Mouse (Mus musculus): ENCODE results near the gene Vdac2. TPM values are rescaled to one million over a fixed set of nuclear protein-coding genes. Genes with fewer than 3 reads are reported as not detected.

The Vdac2 gene
- total and polyA plus RNA-seq, 3 experiments: 228 to 506 (median 441) TPM

- H3K4me1 ChIP-seq (ENCODE audit: control insufficient read depth, insufficient read depth, low read length): no peaks in the 10 kb centered on the region
- no peaks in the 10 kb centered on the region for H3K79me2 ChIP-seq (replicated peaks; ENCODE audit: control insufficient read depth, insufficient read depth, low read length)
- intact Hi-C loops (cut with DNase I): no loop called here
- no peaks in the 10 kb centered on the region for H3K36me3 ChIP-seq (ENCODE audit: control insufficient read depth, insufficient read depth, low read length)
- H3K27me3 ChIP-seq (ENCODE audit: control insufficient read depth, insufficient read depth, low read length): no peaks in the 10 kb centered on the region
- TF ChIP-seq CTCF (IDR thresholded peaks at IDR 0.05) (no peak), EP300 (IDR thresholded peaks at IDR 0.05; ENCODE audit: insufficient read depth, low read depth, low read length) (no peak), POLR2A (IDR thresholded peaks at IDR 0.05; ENCODE audit: insufficient read depth, low read depth, low read length) (no peak)
- H3K27ac ChIP-seq: no peak overlapping the region
- no peak for DNase-seq
- no peak overlapping the region for H3K4me3 ChIP-seq
- H3K9ac ChIP-seq (ENCODE audit: low read depth, low read length): no peak overlapping the region
- WGBS: 85% methylated on average over 4 of the region's 4 CpGs
These were observed 33.3 kb upstream of the Vdac2 start for GRCm38 (mm10) chr14:21791722-21792121.

GRCm38 (mm10) chr14:21792250-21792649 is 32.8 kb upstream of the Vdac2 start:
- H3K4me1 ChIP-seq (ENCODE audit: control insufficient read depth, insufficient read depth, low read length): no peaks in the 10 kb centered on the region
- no peak overlapping the region for H3K4me3 ChIP-seq
- 90% methylated on average over 6 of the region's 6 CpGs for WGBS
- H3K27me3 ChIP-seq (ENCODE audit: control insufficient read depth, insufficient read depth, low read length): no peaks in the 10 kb centered on the region
- H3K36me3 ChIP-seq (ENCODE audit: control insufficient read depth, insufficient read depth, low read length): no peaks in the 10 kb centered on the region
- H3K79me2 ChIP-seq (replicated peaks; ENCODE audit: control insufficient read depth, insufficient read depth, low read length): no peaks in the 10 kb centered on the region
- no peak for TF ChIP-seq POLR2A (IDR thresholded peaks at IDR 0.05; ENCODE audit: insufficient read depth, low read depth, low read length)
- no peak for TF ChIP-seq EP300 (IDR thresholded peaks at IDR 0.05; ENCODE audit: insufficient read depth, low read depth, low read length)
- TF ChIP-seq CTCF (IDR thresholded peaks at IDR 0.05): no peak
- DNase-seq: no peak
- H3K9ac ChIP-seq (ENCODE audit: low read depth, low read length): no peak overlapping the region
- intact Hi-C loops (cut with DNase I): no loop called here
- no peak overlapping the region for H3K27ac ChIP-seq

- intact Hi-C loops (cut with DNase I): no loop called here
- Histone ChIP-seq H3K27ac (no peak overlapping the region), H3K27me3 (ENCODE audit: control insufficient read depth, insufficient read depth, low read length) (no peaks in the 10 kb centered on the region), H3K4me3 (no peak overlapping the region), H3K36me3 (ENCODE audit: control insufficient read depth, insufficient read depth, low read length) (no peaks in the 10 kb centered on the region), H3K79me2 (replicated peaks; ENCODE audit: control insufficient read depth, insufficient read depth, low read length) (no peaks in the 10 kb centered on the region), H3K9ac (ENCODE audit: low read depth, low read length) (no peak overlapping the region), H3K4me1 (ENCODE audit: control insufficient read depth, insufficient read depth, low read length) (no peaks in the 10 kb centered on the region)
- 91% methylated on average over 4 of the region's 4 CpGs for WGBS
- DNase-seq: no peak
- TF ChIP-seq CTCF (IDR thresholded peaks at IDR 0.05) (no peak), POLR2A (IDR thresholded peaks at IDR 0.05; ENCODE audit: insufficient read depth, low read depth, low read length) (no peak)
These were observed 24.4 kb upstream of the Vdac2 start for GRCm38 (mm10) chr14:21800641-21801040.

GRCm38 (mm10) chr14:21801624-21802023 is 23.4 kb upstream of the Vdac2 start:
- TF ChIP-seq CTCF (IDR thresholded peaks at IDR 0.05): no peak
- no peak for TF ChIP-seq EP300 (IDR thresholded peaks at IDR 0.05; ENCODE audit: insufficient read depth, low read depth, low read length)
- WGBS: 65% methylated on average over 7 of the region's 7 CpGs
- H3K9ac ChIP-seq (ENCODE audit: low read depth, low read length): no peak overlapping the region
- H3K27ac ChIP-seq: no peak overlapping the region
- no peaks in the 10 kb centered on the region for H3K79me2 ChIP-seq (replicated peaks; ENCODE audit: control insufficient read depth, insufficient read depth, low read length)
- intact Hi-C loops (cut with DNase I): no loop called here
- no peaks in the 10 kb centered on the region for H3K36me3 ChIP-seq (ENCODE audit: control insufficient read depth, insufficient read depth, low read length)
- no peaks in the 10 kb centered on the region for H3K4me1 ChIP-seq (ENCODE audit: control insufficient read depth, insufficient read depth, low read length)
- no peak overlapping the region for H3K4me3 ChIP-seq
- H3K27me3 ChIP-seq (ENCODE audit: control insufficient read depth, insufficient read depth, low read length): no peaks in the 10 kb centered on the region
- DNase-seq: no peak

- 88% methylated on average over 6 of the region's 6 CpGs for WGBS
- no peak for DNase-seq
- Histone ChIP-seq H3K27me3 (ENCODE audit: control insufficient read depth, insufficient read depth, low read length) (no peaks in the 10 kb centered on the region), H3K9ac (ENCODE audit: low read depth, low read length) (no peak overlapping the region), H3K4me3 (no peak overlapping the region), H3K27ac (no peak overlapping the region), H3K36me3 (ENCODE audit: control insufficient read depth, insufficient read depth, low read length) (no peaks in the 10 kb centered on the region), H3K79me2 (replicated peaks; ENCODE audit: control insufficient read depth, insufficient read depth, low read length) (no peaks in the 10 kb centered on the region), H3K4me1 (ENCODE audit: control insufficient read depth, insufficient read depth, low read length) (no peaks in the 10 kb centered on the region)
- intact Hi-C loops (cut with DNase I): no loop called here
- TF ChIP-seq EP300 (IDR thresholded peaks at IDR 0.05; ENCODE audit: insufficient read depth, low read depth, low read length) (no peak), CTCF (IDR thresholded peaks at IDR 0.05) (no peak), POLR2A (IDR thresholded peaks at IDR 0.05; ENCODE audit: insufficient read depth, low read depth, low read length) (no peak)
These were observed 22.4 kb upstream of the Vdac2 start for GRCm38 (mm10) chr14:21802543-21803206.

GRCm38 (mm10) chr14:21806203-21806602 is 18.8 kb upstream of the Vdac2 start:
- TF ChIP-seq CTCF (IDR thresholded peaks at IDR 0.05) (no peak), EP300 (IDR thresholded peaks at IDR 0.05; ENCODE audit: insufficient read depth, low read depth, low read length) (no peak), POLR2A (IDR thresholded peaks at IDR 0.05; ENCODE audit: insufficient read depth, low read depth, low read length) (no peak)
- H3K79me2 ChIP-seq (replicated peaks; ENCODE audit: control insufficient read depth, insufficient read depth, low read length): no peaks in the 10 kb centered on the region
- H3K27ac ChIP-seq: no peak overlapping the region
- no peaks in the 10 kb centered on the region for H3K4me1 ChIP-seq (ENCODE audit: control insufficient read depth, insufficient read depth, low read length)
- intact Hi-C loops (cut with DNase I): no loop called here
- WGBS: 55% methylated on average over 2 of the region's 2 CpGs
- no peak for DNase-seq
- H3K27me3 ChIP-seq (ENCODE audit: control insufficient read depth, insufficient read depth, low read length): no peaks in the 10 kb centered on the region
- H3K4me3 ChIP-seq: no peak overlapping the region
- H3K9ac ChIP-seq (ENCODE audit: low read depth, low read length): no peak overlapping the region
- no peaks in the 10 kb centered on the region for H3K36me3 ChIP-seq (ENCODE audit: control insufficient read depth, insufficient read depth, low read length)
